Mouse (Mus musculus): ENCODE results near the gene Rbm20.
"Not testable (repeated sequence)": the region's sequence is repeated elsewhere in the genome, so short reads cannot be mapped to it uniquely, and the experiment has no call there.

Gene Rbm20

GRCm38 (mm10) chr19:53676718-53677634 is at the start of gene Rbm20:
TSS of gene Rbm20 (plus strand) at chr19:53677306.
- DNase-seq (ENCODE audit: low spot score in 2 of 2): peak in 1 of 2 experiments; percentile 26

DNA sequence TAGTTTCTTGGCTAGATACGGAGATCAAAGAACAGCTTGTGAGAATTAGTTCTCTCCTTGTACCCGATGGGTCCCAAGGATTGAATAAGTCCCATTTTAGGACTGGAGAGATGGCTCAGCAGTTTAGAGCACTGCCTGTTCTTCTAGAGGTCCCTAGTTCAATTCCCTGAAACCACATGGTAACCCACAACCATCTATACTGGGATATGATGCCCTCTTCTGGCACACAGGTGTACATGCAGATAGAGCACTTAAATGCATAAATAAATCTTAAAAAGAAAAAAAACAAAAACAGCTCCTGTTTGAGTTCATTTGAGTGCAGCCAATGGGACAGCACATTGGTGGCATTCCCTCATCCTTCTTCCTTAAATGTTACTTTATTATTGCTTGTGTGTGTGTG is 39.1 kb upstream of the Rbm20 start:
- no peak for DNase-seq (ENCODE audit: low spot score in 2 of 2)

- DNase-seq (ENCODE audit: low spot score in 2 of 2): no peak
These were observed 38.4 kb upstream of the Rbm20 start for GRCm38 (mm10) chr19:53638727-53639126.

DNA sequence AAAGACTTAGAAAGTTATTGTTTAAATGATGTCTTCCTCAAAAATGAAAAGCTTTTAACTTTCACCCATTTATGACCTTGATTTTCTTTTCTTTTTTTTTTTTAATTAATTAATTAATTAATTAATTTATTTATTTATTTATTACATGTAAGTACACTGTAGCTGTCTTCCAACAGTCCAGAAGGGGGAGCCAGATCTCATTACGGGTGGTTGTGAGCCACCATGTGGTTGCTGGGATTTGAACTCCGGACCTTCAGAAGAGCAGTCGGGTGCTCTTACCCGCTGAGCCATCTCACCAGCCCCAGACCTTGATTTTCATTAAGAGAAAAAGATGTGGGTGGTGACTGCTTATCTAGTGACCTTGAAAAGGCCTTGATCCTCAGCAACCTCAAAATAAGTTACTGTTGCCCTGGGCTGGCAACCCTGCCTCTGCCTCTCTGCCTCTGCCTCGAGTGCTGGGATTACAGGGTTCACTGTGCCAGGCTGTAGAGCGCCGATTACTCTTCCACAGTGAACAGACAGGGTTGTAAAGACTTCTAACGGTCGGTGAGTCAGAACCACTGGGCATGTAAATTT is 33.0 kb upstream of the Rbm20 start:
- no peak for DNase-seq (ENCODE audit: low spot score in 2 of 2)

DNA sequence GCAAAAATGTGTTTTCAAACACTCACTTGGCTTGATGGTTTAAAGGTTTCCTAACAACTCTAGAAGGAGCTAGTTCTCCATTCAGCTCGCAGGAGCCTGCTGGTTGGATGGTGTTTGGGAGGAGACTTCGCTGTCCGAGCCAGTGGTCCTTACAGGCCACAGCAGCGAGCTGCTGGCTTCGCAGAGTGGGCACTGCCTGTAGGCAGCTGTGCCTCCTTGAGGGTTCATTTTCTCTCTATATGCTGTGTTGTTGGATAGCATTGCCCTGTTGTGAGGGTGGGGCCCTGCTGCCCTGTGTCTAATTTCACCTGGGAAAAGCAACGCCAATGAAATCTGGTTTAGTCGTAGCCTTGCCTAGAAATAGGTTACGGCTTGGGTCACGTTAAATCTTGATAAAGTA is 29.8 kb upstream of the Rbm20 start:
- DNase-seq (ENCODE audit: low spot score in 2 of 2): no peak

DNA sequence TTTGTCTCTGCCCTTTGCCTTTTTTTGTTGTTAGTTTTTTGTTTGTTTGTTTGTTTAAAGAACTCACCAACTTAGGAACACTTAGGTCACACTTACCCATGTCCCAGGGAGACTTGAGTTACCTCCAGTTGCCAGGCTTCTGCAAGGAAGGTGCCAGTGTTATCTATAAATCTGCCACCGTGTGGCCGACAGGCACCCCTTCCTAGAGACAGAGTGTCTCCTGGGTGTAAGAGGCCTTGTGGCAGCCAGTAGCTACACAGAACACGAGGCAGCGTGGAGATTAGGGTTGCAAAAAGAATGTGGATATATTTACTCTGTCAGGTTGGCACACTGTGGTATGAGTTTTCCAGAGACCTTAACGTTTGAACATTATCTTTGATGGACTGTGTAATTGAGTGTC is 29.1 kb upstream of the Rbm20 start:
- DNase-seq (ENCODE audit: low spot score in 2 of 2): no peak

- DNase-seq (ENCODE audit: low spot score in 2 of 2): peak; percentile 88 to 89
These were observed 28.3 kb upstream of the Rbm20 start for GRCm38 (mm10) chr19:53648802-53649236.

DNA sequence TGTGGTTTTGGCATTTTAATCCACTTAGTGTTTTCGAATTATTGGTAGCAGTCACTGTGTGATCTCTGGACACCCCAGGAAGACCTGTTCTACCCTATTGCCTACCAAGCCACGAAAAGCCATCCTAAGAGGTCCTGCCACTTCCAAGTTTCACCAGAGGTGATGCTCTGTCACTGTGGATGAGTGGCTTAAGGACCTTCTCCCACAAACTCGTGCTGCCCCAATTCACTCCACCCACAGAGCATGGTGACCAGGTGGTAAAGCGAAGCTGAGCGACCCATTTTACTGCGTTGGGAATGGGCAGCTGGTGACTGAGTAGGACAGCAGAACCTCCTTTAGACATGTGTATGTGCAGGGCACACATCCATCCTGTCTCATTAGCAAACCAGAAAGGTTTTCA is 27.7 kb upstream of the Rbm20 start:
- DNase-seq (ENCODE audit: low spot score in 2 of 2): no peak

DNA sequence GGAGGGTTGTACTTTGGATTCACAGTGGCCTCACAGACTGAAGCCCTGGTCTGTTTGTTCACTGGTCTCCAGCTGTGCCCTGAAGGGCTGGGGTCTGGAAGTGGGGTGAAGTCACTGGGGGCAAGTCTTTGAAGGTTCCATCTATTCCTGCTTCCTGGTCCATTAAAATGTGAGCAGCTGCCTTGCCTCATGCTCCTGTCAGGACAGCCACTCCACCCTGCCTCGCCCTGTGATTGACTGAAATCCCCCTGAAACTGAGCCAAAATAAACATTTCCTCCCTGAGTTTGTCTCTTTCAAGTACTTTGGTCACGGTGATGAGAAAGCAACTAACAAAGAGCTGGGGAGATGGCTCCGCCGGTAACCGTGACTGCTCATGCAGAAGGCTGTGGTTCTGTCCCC is 27.3 kb upstream of the Rbm20 start:
- no peak for DNase-seq (ENCODE audit: low spot score in 2 of 2)

GRCm38 (mm10) chr19:53650921-53651320 is 26.2 kb upstream of the Rbm20 start:
- no peak for DNase-seq (ENCODE audit: low spot score in 2 of 2)

DNA sequence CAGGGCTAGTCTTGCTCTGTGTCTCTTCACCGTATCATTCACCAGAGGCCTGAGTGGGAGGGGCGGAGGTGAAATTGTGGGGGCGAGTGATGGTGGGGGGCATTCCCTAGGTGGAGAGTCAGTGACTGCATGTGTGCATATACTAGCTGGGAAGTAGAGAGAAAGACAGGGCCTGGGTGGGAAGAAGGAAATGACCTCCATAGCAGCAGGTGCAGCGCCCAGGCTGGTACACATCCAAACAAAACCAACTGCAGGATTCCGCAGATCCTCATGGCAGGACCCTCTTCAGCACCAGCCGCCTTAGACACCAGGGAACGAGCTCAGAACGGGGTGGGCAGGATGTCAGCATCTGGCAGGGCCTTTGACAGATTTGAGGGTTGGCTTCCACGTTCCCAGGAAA is 24.8 kb upstream of the Rbm20 start:
- DNase-seq (ENCODE audit: low spot score in 2 of 2): no peak

DNA sequence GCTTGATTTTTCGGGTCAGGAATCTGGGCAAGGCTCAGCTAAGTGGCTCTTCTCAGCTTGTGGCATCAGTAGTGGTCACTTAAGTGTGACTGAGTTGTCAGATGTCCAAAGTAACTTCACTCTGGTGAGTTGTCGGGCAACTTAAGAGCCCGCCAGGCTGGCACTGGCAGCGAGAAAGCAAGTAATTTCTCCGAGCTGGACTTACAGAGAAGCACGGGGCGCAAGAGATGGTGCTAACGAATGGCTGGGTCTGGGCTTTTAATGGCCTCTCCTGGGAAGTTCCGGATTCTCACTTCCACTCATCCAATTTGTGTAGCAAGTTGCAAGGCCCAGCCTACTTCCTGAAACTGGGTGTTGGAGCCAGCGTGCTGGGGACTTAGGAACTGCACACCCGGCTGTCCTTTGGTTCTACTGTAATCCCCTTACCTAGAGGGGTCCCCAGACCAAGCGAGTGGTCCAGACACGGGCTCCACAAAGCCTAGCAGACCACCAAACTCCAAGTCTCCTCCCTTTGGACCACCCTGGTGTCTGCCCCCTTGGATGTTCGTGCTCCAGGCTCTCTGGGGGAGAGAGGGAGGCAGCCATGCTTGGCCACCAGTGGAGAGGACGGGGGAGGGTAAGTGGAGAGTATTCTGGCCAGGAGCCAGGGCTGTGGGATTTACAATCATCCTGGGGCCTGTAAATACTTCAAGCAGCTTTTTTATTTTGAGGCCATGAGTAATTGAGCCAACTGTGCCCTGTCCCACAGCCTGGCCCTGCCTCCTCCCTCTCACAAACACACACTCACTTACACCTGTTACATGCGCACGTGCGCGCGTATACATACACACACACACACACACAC is 23.3 kb upstream of the Rbm20 start:
- DNase-seq (ENCODE audit: low spot score in 2 of 2): no peak

DNA sequence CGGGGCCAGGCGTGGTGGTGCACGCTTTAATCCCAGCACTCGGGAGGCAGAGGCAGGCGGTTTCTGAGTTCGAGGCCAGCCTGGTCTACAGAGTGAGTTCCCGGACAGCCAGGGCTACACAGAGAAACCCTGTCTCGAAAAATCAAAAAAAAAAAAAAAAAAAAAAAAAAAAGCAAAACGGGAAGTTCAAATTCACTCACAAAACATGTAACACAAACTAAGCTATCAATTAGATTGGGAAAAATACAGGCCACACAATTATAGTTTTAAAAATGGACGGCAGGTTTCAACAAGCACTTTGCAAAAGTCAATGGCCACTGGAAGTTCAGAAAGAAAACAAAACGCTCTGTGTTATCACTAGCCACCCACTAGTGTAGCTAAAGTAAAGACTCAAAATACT is 20.7 kb upstream of the Rbm20 start:
- not testable (repeated sequence) for DNase-seq (ENCODE audit: low spot score in 2 of 2)

DNA sequence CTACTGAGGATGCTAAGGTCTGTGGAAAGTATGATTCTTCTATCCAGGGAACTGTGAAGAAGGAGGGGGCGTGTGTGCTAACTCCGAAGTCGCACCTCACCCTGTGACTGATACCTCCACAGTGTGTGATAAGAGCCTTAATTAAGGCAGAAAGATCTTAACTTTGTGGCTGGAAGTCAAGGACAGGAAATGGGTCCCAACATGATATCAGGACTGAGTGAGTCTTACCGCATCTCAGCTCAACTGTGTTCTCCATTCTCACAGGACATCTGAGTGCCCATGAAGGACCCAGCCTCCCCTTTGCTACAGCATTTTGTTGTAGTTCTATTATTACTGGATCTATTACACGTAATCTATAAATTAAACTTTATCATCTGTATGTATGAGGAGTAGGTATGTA is 19.7 kb upstream of the Rbm20 start:
- DNase-seq (ENCODE audit: low spot score in 2 of 2): no peak

GRCm38 (mm10) chr19:53660722-53661420 is 16.2 kb upstream of the Rbm20 start:
- DNase-seq (ENCODE audit: low spot score in 2 of 2): no peak

GRCm38 (mm10) chr19:53661938-53662722 is 15.0 kb upstream of the Rbm20 start:
- no peak for DNase-seq (ENCODE audit: low spot score in 2 of 2)

DNA sequence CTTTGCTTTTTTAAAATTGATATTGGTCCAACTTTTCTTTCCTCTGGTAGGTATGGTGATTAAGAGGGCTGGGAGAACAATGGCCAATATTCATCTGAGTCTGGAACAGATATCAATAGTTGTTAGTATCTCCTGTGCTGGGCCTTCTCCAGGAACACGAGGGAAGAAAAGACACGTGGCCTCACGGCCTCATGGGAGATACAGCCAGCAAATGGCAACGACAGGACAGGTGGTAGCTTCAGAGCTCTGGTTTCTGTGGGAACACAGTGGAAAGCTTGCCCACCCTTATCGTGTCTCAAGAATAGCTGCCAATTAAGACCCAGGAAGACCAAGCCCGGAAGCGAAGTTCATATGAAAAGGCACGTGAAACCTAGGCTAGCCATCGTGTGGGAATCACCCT is 12.3 kb upstream of the Rbm20 start:
- DNase-seq (ENCODE audit: low spot score in 2 of 2): no peak

- DNase-seq (ENCODE audit: low spot score in 2 of 2): no peak
These were observed 11.7 kb upstream of the Rbm20 start for GRCm38 (mm10) chr19:53665391-53665790.

DNA sequence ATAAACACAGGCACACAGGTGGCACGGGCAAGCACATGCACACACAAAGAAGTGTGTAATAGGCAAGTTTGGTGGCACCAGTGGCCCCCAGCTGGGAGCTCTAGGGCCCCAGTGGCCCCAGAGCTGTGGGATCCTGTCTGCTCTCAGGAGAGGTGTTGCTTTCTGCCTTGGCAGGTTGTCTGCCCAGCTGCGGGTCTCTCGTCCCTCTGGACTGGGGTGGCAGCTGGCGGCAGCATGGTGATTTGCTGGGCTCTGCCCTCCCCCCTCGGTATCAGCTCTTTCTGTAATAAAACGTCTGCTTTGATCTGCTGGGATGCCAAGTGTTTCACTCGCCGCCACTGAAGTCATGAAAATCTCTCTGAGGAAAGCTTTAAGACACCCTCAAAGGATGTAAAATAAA is 10.4 kb upstream of the Rbm20 start:
- DNase-seq (ENCODE audit: low spot score in 2 of 2): no peak

DNA sequence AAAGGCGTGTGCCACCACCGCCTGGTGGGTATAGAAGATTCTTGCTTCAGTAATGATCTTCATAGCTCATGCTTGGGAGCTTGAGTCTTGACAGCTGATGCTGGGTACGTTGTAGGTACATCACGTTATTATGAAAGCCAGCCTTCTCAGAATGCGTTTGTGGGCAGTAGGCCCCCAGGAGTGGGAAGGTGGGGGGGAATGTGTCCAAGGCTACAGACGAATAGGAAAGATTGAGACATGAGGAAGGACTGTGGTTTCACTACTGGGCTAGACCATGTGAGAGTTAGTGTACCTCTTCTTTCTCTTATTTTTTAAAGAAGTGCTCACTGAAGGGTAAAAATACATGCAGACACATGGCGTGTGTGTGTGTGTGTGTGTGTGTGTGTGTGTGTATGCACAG is 8.3 kb upstream of the Rbm20 start:
- no peak for DNase-seq (ENCODE audit: low spot score in 2 of 2)

GRCm38 (mm10) chr19:53670625-53671141 is 6.4 kb upstream of the Rbm20 start:
- no peak for DNase-seq (ENCODE audit: low spot score in 2 of 2)

All from right cerebral cortex, adult 2 months (tissue).